Mouse (Mus musculus): ENCODE measurements at regions not wholly inside any gene's neighbourhood (a gene's known extent, or its start where the extent isn't known, plus 50 kb on each side); places are given as distances from the start of the nearest gene placed in this dataset.

- TF ChIP-seq CTCF (IDR thresholded peaks at IDR 0.05; ENCODE audit: low read depth) (no peak), EP300 (optimal IDR thresholded peaks at IDR 0.05) (no peak)
These were observed 57.1 kb upstream of the Bmp2k start for GRCm38 (mm10) chr5:96940170-96941086.
